Mouse (Mus musculus) CH12.LX (cell line): ENCODE measurements at regions not wholly inside any gene's neighbourhood (a gene's known extent, or its start where the extent isn't known, plus 50 kb on each side); places are given as distances from the start of the nearest gene placed in this dataset.

Source experiments
- DNase-seq: peaks from one replicate; pipeline ENCODE4 v3.0.0-alpha.2; 2013; ENCODE audit errors: extremely low read depth
- H3K27ac ChIP-seq: 2 replicates; pipeline ENCODE4 v1.5.1; 2012; ENCODE audit warnings: low read depth, mild to moderate bottlenecking, control low read depth, moderate library complexity; ENCODE audit not compliant: insufficient read depth
- H3K27me3 ChIP-seq: replicated peaks from 2 replicates; pipeline ENCODE3; 2012; ENCODE audit warnings: inconsistent platforms
- H3K36me3 ChIP-seq, 2 experiments: replicated peaks in 1 of 2; 2 replicates each; pipeline versions ENCODE3 to v1.6.1; 2012; ENCODE audit warnings: inconsistent platforms in 1 of 2, low read length in 1 of 2, mild to moderate bottlenecking in 1 of 2, mixed read lengths in 1 of 2, moderate library complexity in 1 of 2; ENCODE audit not compliant: control insufficient read depth in 1 of 2, insufficient read depth in 1 of 2
- H3K4me1 ChIP-seq, 2 experiments: 2 replicates each; pipeline ENCODE4 v1.6.1; 2012; ENCODE audit warnings: inconsistent platforms in 1 of 2, moderate library complexity in 1 of 2; ENCODE audit not compliant: insufficient read depth in 2 of 2, control insufficient read depth in 1 of 2
- H3K4me2 ChIP-seq: 2 replicates; pipeline ENCODE4 v1.6.1; 2012; ENCODE audit warnings: low read depth, mild to moderate bottlenecking, control low read depth; ENCODE audit not compliant: poor library complexity, insufficient read depth, severe bottlenecking
- H3K4me3 ChIP-seq, 3 experiments: fragments of 150-350 bp in 1 of 3; sonication (generic) in 1 of 3; replicated peaks in 1 of 3; 2 replicates each; pipeline versions ENCODE3 to v1.5.1; 2011 to 2012; ENCODE audit warnings: low read depth in 2 of 3, low read length in 2 of 3, mild to moderate bottlenecking in 2 of 3, moderate library complexity in 2 of 3, control low read depth in 1 of 3, improper control_type of control experiment in 1 of 3, inconsistent platforms in 1 of 3, mixed read lengths in 1 of 3; ENCODE audit not compliant: poor library complexity in 1 of 3
- H3K79me2 ChIP-seq: replicated peaks from 2 replicates; pipeline ENCODE4 v1.6.1; 2012; ENCODE audit warnings: mild to moderate bottlenecking, moderate library complexity; ENCODE audit not compliant: control insufficient read depth, poor library complexity, insufficient read depth, severe bottlenecking; ENCODE audit errors: extremely low read depth
- H3K9ac ChIP-seq: 2 replicates; pipeline ENCODE4 v1.6.1; 2012; ENCODE audit warnings: low read depth, mild to moderate bottlenecking, control low read depth, moderate library complexity; ENCODE audit not compliant: insufficient read depth
- H3K9me3 ChIP-seq: replicated peaks from 2 replicates; pipeline ENCODE3; 2012; ENCODE audit warnings: low read length, inconsistent platforms, mixed read lengths
- CHD2 ChIP-seq: IDR thresholded peaks from 2 replicates; pipeline ENCODE4 v1.6.1; 2011; ENCODE audit warnings: low read length, improper control_type of control experiment
- CTCF ChIP-seq, 2 experiments: IDR thresholded peaks in 1 of 2; conservative IDR thresholded peaks in 1 of 2; 2 replicates each; pipeline ENCODE4 v1.5.1; 2011 to 2012; ENCODE audit warnings: low read depth in 2 of 2, low read length in 2 of 2, improper control_type of control experiment in 1 of 2, inconsistent platforms in 1 of 2, mild to moderate bottlenecking in 1 of 2, moderate library complexity in 1 of 2
- ELF1 ChIP-seq: IDR thresholded peaks from 2 replicates; pipeline ENCODE4 v1.6.1; 2014; ENCODE audit warnings: low read depth, mild to moderate bottlenecking, inconsistent platforms, low read length, improper control_type of control experiment
- EP300 ChIP-seq: IDR thresholded peaks from 2 replicates; pipeline ENCODE4 v1.6.1; 2011; ENCODE audit warnings: low read length, improper control_type of control experiment
- GABPA ChIP-seq: IDR thresholded peaks from 2 replicates; pipeline ENCODE4 v1.6.1; 2012; ENCODE audit warnings: low read depth, low read length, improper control_type of control experiment, inconsistent platforms; ENCODE audit not compliant: insufficient replicate concordance
- HCFC1 ChIP-seq: IDR thresholded peaks from 2 replicates; pipeline ENCODE4 v1.6.1; 2012; ENCODE audit warnings: low read depth, mild to moderate bottlenecking, inconsistent platforms, low read length, improper control_type of control experiment
- IRF4 ChIP-seq: IDR thresholded peaks from 2 replicates; pipeline ENCODE4 v1.6.1; 2014; ENCODE audit warnings: low read depth, mild to moderate bottlenecking, inconsistent platforms, low read length, improper control_type of control experiment
- JUN ChIP-seq: IDR thresholded peaks from 2 replicates; pipeline ENCODE4 v1.6.1; 2011; ENCODE audit warnings: low read depth, mild to moderate bottlenecking, low read length, improper control_type of control experiment, moderate library complexity; ENCODE audit not compliant: insufficient read depth
- JUND ChIP-seq: conservative IDR thresholded peaks from 2 replicates; pipeline ENCODE4 v1.6.1; 2011; ENCODE audit warnings: low read depth, low read length, improper control_type of control experiment
- KAT2A ChIP-seq: IDR thresholded peaks from 2 replicates; pipeline ENCODE4 v1.6.1; 2012; ENCODE audit warnings: low read length, improper control_type of control experiment, inconsistent platforms; ENCODE audit not compliant: insufficient replicate concordance
- MXI1 ChIP-seq: IDR thresholded peaks from 2 replicates; pipeline ENCODE4 v1.6.1; 2011; ENCODE audit warnings: mild to moderate bottlenecking, low read depth, low read length, improper control_type of control experiment
- MYC ChIP-seq: IDR thresholded peaks from 2 replicates; pipeline ENCODE4 v1.6.1; 2011; ENCODE audit warnings: low read depth, mild to moderate bottlenecking, improper control_type of control experiment, low read length
- NELFE ChIP-seq: IDR thresholded peaks from 2 replicates; pipeline ENCODE4 v1.6.1; 2011; ENCODE audit warnings: low read depth, low read length, improper control_type of control experiment
- NRF1 ChIP-seq: IDR thresholded peaks from 2 replicates; pipeline ENCODE4 v1.6.1; 2014; ENCODE audit warnings: low read depth, mild to moderate bottlenecking, inconsistent platforms, low read length, improper control_type of control experiment, moderate library complexity
- POLR2A ChIP-seq: IDR thresholded peaks from 2 replicates; pipeline ENCODE4 v1.6.1; 2011; ENCODE audit warnings: low read depth, mild to moderate bottlenecking, improper control_type of control experiment, low read length
- RCOR1 ChIP-seq: conservative IDR thresholded peaks from 2 replicates; pipeline ENCODE4 v1.6.1; 2012; ENCODE audit warnings: low read depth, mild to moderate bottlenecking, inconsistent platforms, low read length, improper control_type of control experiment
- SIN3A ChIP-seq: IDR thresholded peaks from 2 replicates; pipeline ENCODE4 v1.6.1; 2012; ENCODE audit warnings: low read length, improper control_type of control experiment, inconsistent platforms
- SMC3 ChIP-seq: IDR thresholded peaks from 2 replicates; pipeline ENCODE4 v1.6.1; 2011; ENCODE audit warnings: low read depth, low read length, improper control_type of control experiment
- TBP ChIP-seq: conservative IDR thresholded peaks from 2 replicates; pipeline ENCODE4 v1.6.1; 2011; ENCODE audit warnings: low read depth, low read length, improper control_type of control experiment
- TCF12 ChIP-seq: IDR thresholded peaks from 2 replicates; pipeline ENCODE4 v1.6.1; 2014; ENCODE audit warnings: low read depth, mild to moderate bottlenecking, inconsistent platforms, low read length, improper control_type of control experiment
- USF1 ChIP-seq: IDR thresholded peaks from 2 replicates; pipeline ENCODE4 v1.6.1; 2014; ENCODE audit warnings: low read depth, mild to moderate bottlenecking, inconsistent platforms, low read length, improper control_type of control experiment
- USF2 ChIP-seq: conservative IDR thresholded peaks from 2 replicates; pipeline ENCODE4 v1.6.1; 2011; ENCODE audit warnings: low read depth, low read length, improper control_type of control experiment
- ZC3H11A ChIP-seq: IDR thresholded peaks from 2 replicates; pipeline ENCODE4 v1.6.1; 2012; ENCODE audit warnings: low read depth, mild to moderate bottlenecking, inconsistent platforms, low read length, improper control_type of control experiment
- ZKSCAN1 ChIP-seq: IDR thresholded peaks from 2 replicates; pipeline ENCODE4 v1.6.1; 2012; ENCODE audit warnings: low read depth, inconsistent platforms, low read length, improper control_type of control experiment, borderline replicate concordance
- ZMIZ1 ChIP-seq: IDR thresholded peaks from 2 replicates; pipeline ENCODE4 v1.6.1; 2012; ENCODE audit warnings: low read depth, mild to moderate bottlenecking, inconsistent platforms, low read length, improper control_type of control experiment
- ZNF384 ChIP-seq: IDR thresholded peaks from 2 replicates; pipeline ENCODE4 v1.6.1; 2012; ENCODE audit warnings: low read depth, low read length, improper control_type of control experiment, inconsistent platforms
- dilution Hi-C: fragments of 300-500 bp; cut with MboI; formaldehyde crosslinking; loops from 2 replicates; pipeline ENCODE4 v1.14.3; 2020; ENCODE audit warnings: low sequenced_read_pairs; ENCODE audit not compliant: extremely low pct_unique_long_range_greater_than_20kb, extremely low pct_ligation_motif_present
- in situ Hi-C: fragments of 300-500 bp; cut with MboI; formaldehyde crosslinking; loops from 3 replicates; pipeline ENCODE4 v1.14.3; 2019; ENCODE audit warnings: low sequenced_read_pairs, low pct_ligation_motif_present, low pct_unique_long_range_greater_than_20kb, mixed read lengths

GRCm38 (mm10) chr9:47987266-47987665 lies 174.6 kb upstream of the Nxpe4 start:
- Histone ChIP-seq H3K79me2 (no peaks in the 10 kb centered on the region), H3K9me3 (peaks cover 24% of the 10 kb centered on the region), H3K27ac (no peak overlapping the region), H3K4me1 (no peaks in the 10 kb centered on the region)
- dilution Hi-C loops = no loop called here
- no peak for DNase-seq
- no peak for TF ChIP-seq IRF4
- TF ChIP-seq HCFC1 = no peak
- no peak for TF ChIP-seq ZKSCAN1
- TF ChIP-seq JUN = no peak
- TF ChIP-seq NRF1 = no peak
- no peak for TF ChIP-seq ELF1
- no peak for TF ChIP-seq NELFE
- no peak for TF ChIP-seq RCOR1
- no peak for TF ChIP-seq TCF12
- TF ChIP-seq USF1 = no peak
- no peak for TF ChIP-seq SMC3
- no peak for TF ChIP-seq CTCF (conservative IDR thresholded peaks at IDR 0.05 in 1 of 2, IDR thresholded peaks at IDR 0.05 in 1 of 2; ENCODE audit: low read depth in 2 of 2, low read length in 2 of 2)
- no peak for TF ChIP-seq KAT2A
- TF ChIP-seq POLR2A = no peak
- no peak for TF ChIP-seq TBP
- TF ChIP-seq ZC3H11A = no peak
- no peak for TF ChIP-seq GABPA
- no peak for TF ChIP-seq USF2
- TF ChIP-seq, all 38 proteins: peak for 0
- no peak overlapping the region for H3K4me3 ChIP-seq
- in situ Hi-C loops = no loop called here
- H3K9ac ChIP-seq = no peak overlapping the region
- no peaks in the 10 kb centered on the region for H3K36me3 ChIP-seq
- no peaks in the 10 kb centered on the region for H3K27me3 ChIP-seq
- H3K4me2 ChIP-seq = no peak overlapping the region

GRCm38 (mm10) chr9:47994671-47995070 lies 167.2 kb upstream of the Nxpe4 start:
- TF ChIP-seq POLR2A (no peak), JUN (no peak), TCF12 (no peak), ELF1 (no peak), ZMIZ1 (no peak), SIN3A (no peak), USF1 (no peak), CHD2 (no peak), MXI1 (no peak), USF2 (no peak), ZNF384 (no peak), EP300 (no peak), GABPA (no peak), NRF1 (no peak), JUND (no peak), ZKSCAN1 (no peak), MYC (no peak), TBP (no peak), SMC3 (no peak)
- Histone ChIP-seq H3K9me3 (peaks cover 5% of the 10 kb centered on the region), H3K4me1 (no peaks in the 10 kb centered on the region), H3K36me3 (no peaks in the 10 kb centered on the region), H3K27me3 (no peaks in the 10 kb centered on the region), H3K27ac (no peak overlapping the region), H3K4me3 (no peak overlapping the region), H3K79me2 (no peaks in the 10 kb centered on the region), H3K9ac (no peak overlapping the region), H3K4me2 (no peak overlapping the region)
- dilution Hi-C loops = no loop called here
- in situ Hi-C loops = no loop called here
- no peak for DNase-seq
